Mouse (Mus musculus): Measurements from ENCODE around the gene Rflnb. TPM values are rescaled to one million over a fixed set of nuclear protein-coding genes. Genes with fewer than 3 reads are reported as not detected.
"Not testable (repeated sequence)": the region's sequence is repeated elsewhere in the genome, so short reads cannot be mapped to it uniquely, and the experiment has no call there.

Rflnb gene
- polyA plus RNA-seq, 1 experiment from 2014 or later, result 14.4 TPM

GRCm38 (mm10) chr11:76004276-76004675 lies 23.3 kb downstream of the Rflnb start:
- not testable (repeated sequence) for H3K4me2 ChIP-seq (replicated peaks); H3K27ac ChIP-seq (replicated peaks); H3K9me3 ChIP-seq; H3K4me1 ChIP-seq; H3K9ac ChIP-seq (replicated peaks); H3K36me3 ChIP-seq; H3K4me3 ChIP-seq; ATAC-seq (ENCODE audit: low FRiP score, low read depth)
- 92% methylated on average over 7 of the region's 7 CpGs for WGBS
- peaks cover 26% of the 10 kb centered on the region for H3K27me3 ChIP-seq

- peaks cover 7% of the 10 kb centered on the region; the same call in 1 of the 2 replicates for H3K4me1 ChIP-seq
- no peak for ATAC-seq (ENCODE audit: low FRiP score, low read depth)
- H3K27ac ChIP-seq (replicated peaks), result no peak overlapping the region
- peaks cover 31% of the 10 kb centered on the region for H3K27me3 ChIP-seq
- 58% methylated on average over 3 of the region's 3 CpGs for WGBS
- no peaks in the 10 kb centered on the region for H3K36me3 ChIP-seq
- H3K4me2 ChIP-seq (replicated peaks), result no peak overlapping the region
- H3K9ac ChIP-seq (replicated peaks), result no peak overlapping the region
- H3K4me3 ChIP-seq, result no peak overlapping the region
- no peaks in the 10 kb centered on the region for H3K9me3 ChIP-seq
Observed at GRCm38 (mm10) chr11:76001237-76001878, 26.2 kb downstream of the Rflnb start.

- ATAC-seq (ENCODE audit: low FRiP score, low read depth), result no peak
- Histone ChIP-seq H3K4me1 (peaks cover 7% of the 10 kb centered on the region; the same call in 1 of the 2 replicates), H3K27me3 (peaks cover 31% of the 10 kb centered on the region), H3K4me3 (no peak overlapping the region), H3K9ac (replicated peaks) (no peak overlapping the region), H3K9me3 (no peaks in the 10 kb centered on the region), H3K27ac (replicated peaks) (no peak overlapping the region), H3K4me2 (replicated peaks) (no peak overlapping the region), H3K36me3 (no peaks in the 10 kb centered on the region)
- 88% methylated on average over 5 of the region's 5 CpGs for WGBS
Observed at GRCm38 (mm10) chr11:76000701-76001100, 26.9 kb downstream of the Rflnb start.

- peak; percentile 62; the same call in 1 of the 2 replicates for ATAC-seq (ENCODE audit: low FRiP score, low read depth)
- H3K9ac ChIP-seq (replicated peaks), result peak within 1 kb of the TSS; percentile 52; the same call in 1 of the 2 replicates
- H3K4me1 ChIP-seq, result peaks cover 7% of the 10 kb centered on the region; the same call in 1 of the 2 replicates
- peaks cover 31% of the 10 kb centered on the region for H3K27me3 ChIP-seq
- H3K9me3 ChIP-seq, result no peaks in the 10 kb centered on the region
- WGBS, result 13% methylated on average over 33 of the region's 36 CpGs
- peak within 1 kb of the TSS; percentile 85 for H3K4me2 ChIP-seq (replicated peaks)
- H3K4me3 ChIP-seq, result peak within 1 kb of the TSS; percentile 58
- H3K36me3 ChIP-seq, result no peaks in the 10 kb centered on the region
- no peak within 1 kb of the TSS for H3K27ac ChIP-seq (replicated peaks)
Observed at GRCm38 (mm10) chr11:75999440-76000155, 28.0 kb downstream of the Rflnb start, which contains the start of gene 1700016K19Rik. 1700016K19Rik (plus strand) TSS chr11:75999912.

- Histone ChIP-seq H3K9ac (replicated peaks) (no peak overlapping the region), H3K9me3 (no peaks in the 10 kb centered on the region), H3K4me1 (no peaks in the 10 kb centered on the region), H3K27ac (replicated peaks) (no peak overlapping the region), H3K27me3 (peaks cover 5% of the 10 kb centered on the region; the same call in 1 of the 2 replicates), H3K4me2 (replicated peaks) (no peak overlapping the region), H3K4me3 (no peak overlapping the region), H3K36me3 (no peaks in the 10 kb centered on the region)
- WGBS, result 53% methylated on average over 9 of the region's 9 CpGs
- no peak for ATAC-seq (ENCODE audit: low FRiP score, low read depth)
Observed at GRCm38 (mm10) chr11:75994357-75994756, 33.2 kb downstream of the Rflnb start.

GRCm38 (mm10) chr11:75992481-75992880 lies 35.1 kb downstream of the Rflnb start:
- Histone ChIP-seq H3K4me1 (no peaks in the 10 kb centered on the region), H3K4me3 (no peak overlapping the region), H3K36me3 (no peaks in the 10 kb centered on the region), H3K27ac (replicated peaks) (no peak overlapping the region), H3K9ac (replicated peaks) (no peak overlapping the region), H3K27me3 (no peaks in the 10 kb centered on the region), H3K9me3 (no peaks in the 10 kb centered on the region), H3K4me2 (replicated peaks) (no peak overlapping the region)
- ATAC-seq (ENCODE audit: low FRiP score, low read depth), result no peak
- 90% methylated on average over 8 of the region's 8 CpGs for WGBS

GRCm38 (mm10) chr11:75991911-75992310 lies 35.7 kb downstream of the Rflnb start:
- Histone ChIP-seq H3K27ac (replicated peaks) (no peak overlapping the region), H3K9me3 (no peaks in the 10 kb centered on the region), H3K27me3 (no peaks in the 10 kb centered on the region), H3K36me3 (no peaks in the 10 kb centered on the region), H3K4me1 (no peaks in the 10 kb centered on the region), H3K9ac (replicated peaks) (no peak overlapping the region), H3K4me3 (no peak overlapping the region), H3K4me2 (replicated peaks) (no peak overlapping the region)
- no peak for ATAC-seq (ENCODE audit: low FRiP score, low read depth)
- 85% methylated on average over 8 of the region's 8 CpGs for WGBS

GRCm38 (mm10) chr11:75990965-75991835 lies 36.4 kb downstream of the Rflnb start:
- Histone ChIP-seq H3K9me3 (no peaks in the 10 kb centered on the region), H3K4me1 (no peaks in the 10 kb centered on the region), H3K27me3 (no peaks in the 10 kb centered on the region), H3K4me3 (no peak overlapping the region), H3K9ac (replicated peaks) (no peak overlapping the region), H3K36me3 (no peaks in the 10 kb centered on the region), H3K27ac (replicated peaks) (no peak overlapping the region), H3K4me2 (replicated peaks) (no peak overlapping the region)
- 81% methylated on average over 15 of the region's 15 CpGs for WGBS
- no peak for ATAC-seq (ENCODE audit: low FRiP score, low read depth)

GRCm38 (mm10) chr11:75985948-75986347 lies 41.6 kb downstream of the Rflnb start:
- ATAC-seq (ENCODE audit: low FRiP score, low read depth), result no peak
- Histone ChIP-seq H3K9ac (replicated peaks) (no peak overlapping the region), H3K27ac (replicated peaks) (no peak overlapping the region), H3K27me3 (no peaks in the 10 kb centered on the region), H3K4me2 (replicated peaks) (no peak overlapping the region), H3K4me1 (no peaks in the 10 kb centered on the region), H3K4me3 (no peak overlapping the region), H3K9me3 (no peaks in the 10 kb centered on the region), H3K36me3 (no peaks in the 10 kb centered on the region)
- 80% methylated on average over 7 of the region's 7 CpGs for WGBS

- ATAC-seq (ENCODE audit: low FRiP score, low read depth), result no peak
- Histone ChIP-seq H3K9me3 (no peaks in the 10 kb centered on the region), H3K4me1 (no peaks in the 10 kb centered on the region), H3K27me3 (no peaks in the 10 kb centered on the region), H3K4me2 (replicated peaks) (no peak overlapping the region), H3K27ac (replicated peaks) (no peak overlapping the region), H3K36me3 (no peaks in the 10 kb centered on the region), H3K9ac (replicated peaks) (no peak overlapping the region), H3K4me3 (no peak overlapping the region)
- WGBS, result 92% methylated on average over 1 of the region's 1 CpGs
Observed at GRCm38 (mm10) chr11:75984581-75984980, 43.0 kb downstream of the Rflnb start.

- no peaks in the 10 kb centered on the region for H3K4me1 ChIP-seq
- H3K27ac ChIP-seq (replicated peaks), result no peak overlapping the region
- no peak overlapping the region for H3K4me3 ChIP-seq
- no peaks in the 10 kb centered on the region for H3K9me3 ChIP-seq
- ATAC-seq (ENCODE audit: low FRiP score, low read depth), result no peak
- H3K27me3 ChIP-seq, result no peaks in the 10 kb centered on the region
- 66% methylated on average over 4 of the region's 4 CpGs for WGBS
- no peaks in the 10 kb centered on the region for H3K36me3 ChIP-seq
- no peak overlapping the region for H3K9ac ChIP-seq (replicated peaks)
- H3K4me2 ChIP-seq (replicated peaks), result no peak overlapping the region
Observed at GRCm38 (mm10) chr11:75983194-75983593, 44.4 kb downstream of the Rflnb start.

GRCm38 (mm10) chr11:75980413-75980812 lies 47.2 kb downstream of the Rflnb start:
- Histone ChIP-seq H3K4me3 (no peak overlapping the region), H3K4me1 (no peaks in the 10 kb centered on the region), H3K9ac (replicated peaks) (no peak overlapping the region), H3K9me3 (no peaks in the 10 kb centered on the region), H3K27me3 (no peaks in the 10 kb centered on the region), H3K36me3 (no peaks in the 10 kb centered on the region), H3K27ac (replicated peaks) (no peak overlapping the region), H3K4me2 (replicated peaks) (no peak overlapping the region)
- WGBS, result 27% methylated on average over 2 of the region's 2 CpGs
- no peak for ATAC-seq (ENCODE audit: low FRiP score, low read depth)
